Comparison of ENCODE assay signal across 9 mouse cellular contexts in the genomic region with DNA sequence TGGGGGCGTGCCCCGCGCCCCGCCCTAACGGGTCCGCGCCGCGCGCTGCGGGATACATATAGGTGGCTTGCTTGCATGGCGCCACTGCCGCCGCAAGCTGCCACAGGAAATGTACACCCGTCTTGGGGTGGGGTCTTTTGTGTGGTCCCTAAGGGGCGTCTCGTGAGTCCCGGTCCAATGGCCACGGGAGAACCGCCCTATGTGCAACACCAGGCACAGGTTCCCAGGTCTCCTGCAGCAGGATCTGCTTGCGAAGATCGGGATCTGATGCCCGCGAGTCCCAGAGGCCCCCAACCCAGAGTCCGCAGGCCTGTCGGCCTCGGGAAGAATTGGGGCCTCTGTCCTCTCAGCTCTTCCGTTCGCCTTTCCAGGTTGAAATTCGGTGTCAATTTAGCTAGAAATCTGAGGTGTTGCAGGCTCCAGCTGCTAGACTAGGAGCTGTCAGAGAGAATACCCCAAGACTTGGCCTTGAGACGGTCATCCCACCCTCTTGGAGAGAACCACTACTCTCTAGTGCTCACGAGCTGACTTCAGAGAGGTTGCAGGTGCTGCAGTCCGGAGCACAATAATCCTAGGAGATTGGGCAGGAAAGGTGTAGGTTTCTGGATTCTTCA. TPM values are rescaled to one million over a fixed set of nuclear protein-coding genes. Genes with fewer than 3 reads are reported as not detected.
DNase-seq lines count a peak whose midpoint lies in the region; ATAC-seq and TF ChIP-seq lines count a peak whose summit lies in the region.
"Had no signal": no experiment of that assay in that cellular context is flagged by ENCODE, and none has a peak within 500 bp of the region (broad histone marks: within the 10 kb centered on the region; RNA-seq: fewer than 3 reads in every experiment).

No protein-coding gene starts in this region.

- peaks cover 43% of the 10 kb centered on the region for H3K79me2 ChIP-seq in CH12.LX (replicated peaks; ENCODE audit: control insufficient read depth, extremely low read depth, insufficient read depth, poor library complexity, severe bottlenecking)

- H3K4me3 ChIP-seq in heart, embryonic 12.5 days: peak overlapping the region; percentile 98
- peak overlapping the region; percentile 40 to 72 (median 72) for H3K4me3 ChIP-seq in CH12.LX (replicated peaks in 1 of 3; ENCODE audit: low read depth in 2 of 3, low read length in 2 of 3, poor library complexity in 1 of 3)
- peak overlapping the region; percentile 89 for H3K4me3 ChIP-seq in forebrain, embryonic 11.5 days (ENCODE audit: low read depth, low read length)
- peak overlapping the region; percentile 66 to 78 for H3K4me3 ChIP-seq in liver, embryonic 14.5 days (ENCODE audit: insufficient read depth in 1 of 2, low read depth in 2 of 2, low read length in 2 of 2)

- H3K4me1 ChIP-seq in heart, embryonic 12.5 days (replicated peaks): peaks cover 30% of the 10 kb centered on the region
- H3K4me1 ChIP-seq in CH12.LX (ENCODE audit: control insufficient read depth in 1 of 2, insufficient read depth in 2 of 2): peaks cover 9 to 72% of the 10 kb centered on the region in 2 experiments
- peaks cover 11% of the 10 kb centered on the region for H3K4me1 ChIP-seq in forebrain, embryonic 11.5 days (replicated peaks; ENCODE audit: control insufficient read depth, insufficient read depth, low read length)
- peaks cover 14 to 48% of the 10 kb centered on the region in 2 experiments for H3K4me1 ChIP-seq in liver, embryonic 14.5 days (replicated peaks; ENCODE audit: control insufficient read depth in 2 of 2, insufficient read depth in 2 of 2, low read length in 1 of 2)

- ATAC-seq in heart, embryonic 12.5 days (ENCODE audit: insufficient number of reproducible peaks, low FRiP score): no peak
- no peak for ATAC-seq in forebrain, embryonic 11.5 days (replicated peaks; ENCODE audit: low FRiP score)
- no peak for ATAC-seq in liver, embryonic 14.5 days (ENCODE audit: insufficient read depth)
- no peak for ATAC-seq in inflammation-experienced regulatory T-cells, adult 6 months
- no peak for ATAC-seq in erythroid progenitor cell, adult 5-6 weeks (replicated peaks; ENCODE audit: low FRiP score, poor library complexity, severe bottlenecking)

- WGBS in heart, embryonic 12.5 days: 3% methylated on average over 31 of the region's 33 CpGs
- WGBS in forebrain, embryonic 11.5 days: 3% methylated on average over 23 of the region's 33 CpGs
- 6% methylated on average over 32 of the region's 33 CpGs for WGBS in liver, embryonic 14.5 days (ENCODE audit: insufficient replicate concordance)

- H3K9ac ChIP-seq in heart, embryonic 12.5 days: peak overlapping the region; percentile 99
- H3K9ac ChIP-seq in CH12.LX (ENCODE audit: insufficient read depth, low read depth): peak overlapping the region; percentile 66
- H3K9ac ChIP-seq in forebrain, embryonic 11.5 days (ENCODE audit: low read length): peak overlapping the region; percentile 92
- peak overlapping the region; percentile 67 for H3K9ac ChIP-seq in liver, embryonic 14.5 days (replicated peaks)

- no peaks in the 10 kb centered on the region for H3K27me3 ChIP-seq in heart, embryonic 12.5 days (replicated peaks)
- no peaks in the 10 kb centered on the region for H3K27me3 ChIP-seq in CH12.LX (replicated peaks)
- no peaks in the 10 kb centered on the region for H3K27me3 ChIP-seq in forebrain, embryonic 11.5 days (ENCODE audit: control insufficient read depth, insufficient read depth, low read length)
- no peaks in the 10 kb centered on the region for H3K27me3 ChIP-seq in liver, embryonic 14.5 days (ENCODE audit: control insufficient read depth, insufficient read depth, low read length)
- H3K27me3 ChIP-seq: Patski had no signal

- in situ Hi-C loops in CH12.LX (cut with MboI; ENCODE audit: low pct_ligation_motif_present, low pct_unique_long_range_greater_than_20kb, low sequenced_read_pairs): no loop called here

- peak overlapping the region; percentile 96 for H3K4me2 ChIP-seq in heart, embryonic 12.5 days
- H3K4me2 ChIP-seq in CH12.LX (ENCODE audit: insufficient read depth, low read depth, poor library complexity, severe bottlenecking): peak overlapping the region; percentile 89
- H3K4me2 ChIP-seq in forebrain, embryonic 11.5 days (ENCODE audit: low read depth, low read length, severe bottlenecking): peak overlapping the region; percentile 84
- H3K4me2 ChIP-seq in liver, embryonic 14.5 days (ENCODE audit: low read depth): peak overlapping the region; percentile 91

- DNase-seq in heart, adult 11 months: no peak
- no peak for DNase-seq in CH12.LX (ENCODE audit: extremely low read depth)
- DNase-seq in forebrain, embryonic 11.5 days (ENCODE audit: low spot score): no peak
- DNase-seq in liver, embryonic 14.5 days (ENCODE audit: low read depth in 3 of 3, low spot score in 3 of 3): no peak
- DNase-seq in left cerebral cortex, adult 11 months (ENCODE audit: low spot score): no peak

- H3K36me3 ChIP-seq in heart, embryonic 12.5 days: no peaks in the 10 kb centered on the region
- peaks cover 0 to 47% of the 10 kb centered on the region in 2 experiments for H3K36me3 ChIP-seq in CH12.LX (replicated peaks in 1 of 2; ENCODE audit: control insufficient read depth in 1 of 2, insufficient read depth in 1 of 2, low read length in 1 of 2)
- no peaks in the 10 kb centered on the region for H3K36me3 ChIP-seq in forebrain, embryonic 11.5 days (ENCODE audit: control insufficient read depth, insufficient read depth, low read length)
- H3K36me3 ChIP-seq in liver, embryonic 14.5 days (replicated peaks; ENCODE audit: control insufficient read depth, insufficient read depth, low read depth): no peaks in the 10 kb centered on the region

- TF ChIP-seq RAD21 in CH12.LX (IDR thresholded peaks at IDR 0.05; ENCODE audit: low read depth, low read length): no peak

- dilution Hi-C loops in CH12.LX (cut with MboI; ENCODE audit: extremely low pct_ligation_motif_present, extremely low pct_unique_long_range_greater_than_20kb, low sequenced_read_pairs): no loop called here

- H3K27ac ChIP-seq in heart, embryonic 12.5 days (ENCODE audit: poor library complexity, severe bottlenecking): peak overlapping the region; percentile 89
- H3K27ac ChIP-seq in CH12.LX (ENCODE audit: insufficient read depth, low read depth): peak overlapping the region; percentile 7; the same call in 1 of the 2 replicates
- peak overlapping the region; percentile 83 for H3K27ac ChIP-seq in forebrain, embryonic 11.5 days (ENCODE audit: low read depth, low read length)
- H3K27ac ChIP-seq in liver, embryonic 14.5 days: no peak overlapping the region; the same call in 1 of the 2 replicates

- TF ChIP-seq CTCF in CH12.LX (conservative IDR thresholded peaks at IDR 0.05 in 1 of 2, IDR thresholded peaks at IDR 0.05 in 1 of 2; ENCODE audit: low read depth in 2 of 2, low read length in 2 of 2): no peak
- no peak for TF ChIP-seq CTCF in liver, embryonic 14.5 days (IDR thresholded peaks at IDR 0.05; ENCODE audit: low read depth)

- no peak for TF ChIP-seq EP300 in CH12.LX (IDR thresholded peaks at IDR 0.05; ENCODE audit: low read length)
- no peak for TF ChIP-seq EP300 in liver, embryonic 14.5 days (IDR thresholded peaks at IDR 0.05; ENCODE audit: low read depth)

- H3K9me3 ChIP-seq in heart, embryonic 12.5 days (replicated peaks): no peaks in the 10 kb centered on the region
- no peaks in the 10 kb centered on the region for H3K9me3 ChIP-seq in CH12.LX (replicated peaks; ENCODE audit: low read length)
- no peaks in the 10 kb centered on the region for H3K9me3 ChIP-seq in forebrain, embryonic 11.5 days (ENCODE audit: control insufficient read depth, low read length)
- no peaks in the 10 kb centered on the region for H3K9me3 ChIP-seq in liver, embryonic 14.5 days (ENCODE audit: control insufficient read depth, low read length)

- TF ChIP-seq POLR2A in CH12.LX (IDR thresholded peaks at IDR 0.05; ENCODE audit: low read depth, low read length): no peak

TF ChIP-seq in CH12.LX, 34 proteins besides CTCF, POLR2A, EP300 and RAD21:
- no peak for TF ChIP-seq IRF4 (IDR thresholded peaks at IDR 0.05; ENCODE audit: low read depth, low read length)
- TF ChIP-seq MAZ (IDR thresholded peaks at IDR 0.05; ENCODE audit: low read depth, low read length): no peak
- no peak for TF ChIP-seq ZC3H11A (IDR thresholded peaks at IDR 0.05; ENCODE audit: low read depth, low read length)
- TF ChIP-seq MEF2A (IDR thresholded peaks at IDR 0.05; ENCODE audit: borderline replicate concordance, low read depth, low read length): no peak
- TF ChIP-seq HCFC1 (IDR thresholded peaks at IDR 0.05; ENCODE audit: low read depth, low read length): no peak
- TF ChIP-seq ZMIZ1 (IDR thresholded peaks at IDR 0.05; ENCODE audit: low read depth, low read length): no peak
- peak; percentile 14; the same call in 1 of the 2 replicates for TF ChIP-seq BHLHE40 (IDR thresholded peaks at IDR 0.05; ENCODE audit: low read depth, low read length)

RNA-seq across cellular contexts. Expression of gene Rnf34, which starts 50.8 kb away (rescaled TPM):
- 26.2 and 32.4 TPM in 2 replicates for polyA plus RNA-seq in heart, embryonic 12.5 days (2016; fragmentation: Nextera tagmentation; extraction: Ambion mirVana)
- 17.2 and 18.4 TPM in 2 replicates for total RNA-seq in CH12.LX (2012; rRNA removed)
- total RNA-seq in CH12.LX (2014; rRNA removed): 24.1 and 24.6 TPM in 2 replicates
- polyA plus RNA-seq in CH12.LX (2012; ENCODE audit: insufficient read length, low read depth): 29.1 and 30.8 TPM in 2 replicates
- 51.1 and 53.2 TPM in 2 replicates for polyA plus RNA-seq in forebrain, embryonic 11.5 days (2014; fragmentation: Nextera tagmentation; extraction: Ambion mirVana)
- polyA plus RNA-seq in liver, embryonic 14.5 days (2012; rRNA removed): 5.4 and 6.6 TPM in 2 replicates
- 12.2 and 13.2 TPM in 2 replicates for polyA plus RNA-seq in liver, embryonic 14.5 days (2014; fragmentation: Nextera tagmentation; extraction: Ambion mirVana)
- polyA plus RNA-seq in inflammation-experienced regulatory T-cells, adult 6 months (2017; shearing (Covaris generic)): 10 to 100 TPM; 26.7 to 33.8 (median 27.6) TPM
- total RNA-seq in erythroid progenitor cell, adult 5-6 weeks (2015; ENCODE audit: low replicate concordance): 5.8 and 29.3 TPM in 2 replicates
- 7.6 and 10.4 TPM in 2 replicates for total RNA-seq in erythroid progenitor cell, adult 5-6 weeks (2017; ENCODE audit: low replicate concordance)
